Mouse (Mus musculus): ENCODE measurements around the gene Zkscan6. TPM values are rescaled to one million over a fixed set of nuclear protein-coding genes. Genes with fewer than 3 reads are reported as not detected.
A peak's percentile ranks its signal among the peaks of the same experiment; 100 is the strongest.

Gene Zkscan6
- polyA plus RNA-seq, 1 experiment, result 6.4 TPM

DNA sequence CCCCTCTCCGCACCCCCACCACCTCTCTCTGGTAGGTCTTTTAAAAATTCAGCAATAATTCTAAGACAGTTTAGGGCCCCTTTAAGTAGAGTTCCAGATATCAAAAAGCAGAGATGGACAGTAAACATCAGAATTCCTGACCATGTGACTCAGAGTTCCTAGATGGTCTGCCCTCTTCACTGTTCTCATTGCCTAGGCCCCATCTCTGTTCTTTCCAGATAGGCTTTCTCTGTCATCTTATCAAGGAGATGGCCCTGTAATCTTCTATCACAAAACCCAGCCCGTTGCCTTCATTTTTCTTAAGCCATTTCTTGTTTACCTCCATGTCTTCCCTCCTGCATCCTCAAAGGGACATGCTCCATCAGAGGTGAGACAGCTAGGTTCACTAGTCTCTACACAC lies 20.8 kb upstream of the Zkscan6 start:
- Histone ChIP-seq H3K79me2 (ENCODE audit: control insufficient read depth, insufficient read depth) (peaks cover 62% of the 10 kb centered on the region), H3K27me3 (ENCODE audit: control insufficient read depth, insufficient read depth, insufficient read length) (no peaks in the 10 kb centered on the region), H3K4me3 (no peak overlapping the region), H3ac (ENCODE audit: control insufficient read depth, insufficient read length) (no peak overlapping the region), H3K4me2 (ENCODE audit: low read depth) (peak overlapping the region; percentile 73), H3K36me3 (ENCODE audit: control insufficient read depth, insufficient read depth) (peaks cover 3% of the 10 kb centered on the region)
- TF ChIP-seq E2F4 (IDR thresholded peaks at IDR 0.05; ENCODE audit: insufficient read depth) (no peak), USF1 (IDR thresholded peaks at IDR 0.05; ENCODE audit: low read depth) (peak; percentile 32)

DNA sequence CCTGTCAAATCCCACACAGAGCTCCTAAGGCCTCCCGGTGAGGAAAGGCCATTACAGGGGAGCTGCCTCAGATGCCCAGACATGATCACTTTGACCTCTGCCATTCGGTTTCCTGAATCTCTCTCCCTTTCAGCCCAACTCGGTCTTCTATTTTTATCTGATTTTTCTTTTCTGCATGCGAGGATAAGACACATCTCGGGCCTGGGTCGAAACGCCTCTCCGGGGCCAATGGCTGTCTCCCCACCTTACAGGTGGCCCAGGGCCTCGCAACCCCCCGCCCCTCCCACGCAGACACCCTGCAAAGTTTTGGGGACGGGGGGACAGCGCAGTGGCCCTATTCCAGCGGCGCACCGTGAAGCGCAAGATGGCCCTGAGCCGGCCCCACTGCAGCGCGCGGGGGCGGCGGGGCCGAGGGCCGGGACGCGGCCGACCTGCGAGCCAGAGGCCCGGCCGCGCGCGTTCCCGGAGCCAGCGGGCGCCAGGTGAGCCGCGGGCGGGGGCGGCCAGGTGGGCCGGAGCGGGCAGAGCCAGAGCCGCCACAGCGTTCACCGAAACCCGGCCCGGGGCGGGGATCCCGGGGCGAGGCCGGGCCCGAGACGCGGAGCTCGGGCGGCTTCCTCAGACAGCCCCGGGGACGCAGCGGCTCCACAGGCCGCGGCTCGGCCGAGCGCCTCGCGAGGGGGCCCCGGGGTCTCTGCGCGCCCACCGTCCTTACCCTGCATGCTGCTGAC lies 19.4 kb upstream of the Zkscan6 start:
- TF ChIP-seq POLR2AphosphoS2 (IDR thresholded peaks at IDR 0.05; ENCODE audit: insufficient read length, low read depth) (no peak), TCF12 (IDR thresholded peaks at IDR 0.05; ENCODE audit: insufficient read depth, poor library complexity, severe bottlenecking) (no peak), E2F4 (IDR thresholded peaks at IDR 0.05; ENCODE audit: insufficient read depth) (no peak), TCF3 (IDR thresholded peaks at IDR 0.05; ENCODE audit: insufficient read length, low read depth) (no peak), MYOG (IDR thresholded peaks at IDR 0.05; ENCODE audit: control insufficient read depth in 1 of 3, insufficient read depth in 1 of 3, insufficient read length in 2 of 3, low read depth in 2 of 3) (no peak), SRF (IDR thresholded peaks at IDR 0.05; ENCODE audit: control insufficient read depth, insufficient read length, low read depth) (no peak), POLR2A (IDR thresholded peaks at IDR 0.05; ENCODE audit: insufficient read length, low read depth) (no peak), CEBPB (IDR thresholded peaks at IDR 0.05; ENCODE audit: insufficient read depth, poor library complexity, severe bottlenecking) (no peak), MAX (IDR thresholded peaks at IDR 0.05; ENCODE audit: low read depth) (no peak), MYOD1 (IDR thresholded peaks at IDR 0.05; ENCODE audit: control insufficient read depth in 1 of 3, insufficient read length in 2 of 3, low read depth in 2 of 3) (no peak), USF1 (IDR thresholded peaks at IDR 0.05; ENCODE audit: low read depth) (no peak)

DNA sequence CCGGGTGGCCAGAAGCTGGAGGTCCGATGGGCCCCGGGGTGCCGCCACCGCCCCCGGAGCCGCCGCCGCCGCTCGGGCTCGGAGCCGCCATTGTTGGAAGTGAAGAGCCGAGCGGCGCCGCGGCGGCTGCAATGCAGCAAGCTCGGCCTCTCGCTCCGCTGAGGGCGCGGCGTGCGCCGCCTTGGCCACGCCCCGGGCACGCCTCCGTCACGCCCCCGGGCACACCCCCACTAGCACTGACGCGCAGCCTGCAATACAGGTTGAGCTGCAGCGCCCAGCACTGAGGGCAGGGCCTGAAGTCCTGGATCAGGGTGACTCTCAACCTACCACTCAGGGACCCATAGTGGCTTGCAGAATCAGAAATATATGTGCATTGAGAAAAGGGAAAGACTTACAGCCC lies 18.8 kb upstream of the Zkscan6 start, which contains the start of gene Map2k4:
Map2k4 (minus strand) TSS at position 144 of the 400 bp plus-strand sequence.
- H3K4me2 ChIP-seq (ENCODE audit: low read depth), result peak within 1 kb of the TSS; percentile 73
- H3K27me3 ChIP-seq (ENCODE audit: control insufficient read depth, insufficient read depth, insufficient read length), result no peaks in the 10 kb centered on the region
- peak within 1 kb of the TSS; percentile 60 for H3ac ChIP-seq (ENCODE audit: control insufficient read depth, insufficient read length)
- TF ChIP-seq E2F4 (IDR thresholded peaks at IDR 0.05; ENCODE audit: insufficient read depth) (no peak), TCF12 (IDR thresholded peaks at IDR 0.05; ENCODE audit: insufficient read depth, poor library complexity, severe bottlenecking) (no peak), SRF (IDR thresholded peaks at IDR 0.05; ENCODE audit: control insufficient read depth, insufficient read length, low read depth) (peak; percentile 45), TCF3 (IDR thresholded peaks at IDR 0.05; ENCODE audit: insufficient read length, low read depth) (no peak), POLR2A (IDR thresholded peaks at IDR 0.05; ENCODE audit: insufficient read length, low read depth) (peak; percentile 96), REST (IDR thresholded peaks at IDR 0.05; ENCODE audit: insufficient read depth, insufficient read length) (no peak), MAX (IDR thresholded peaks at IDR 0.05; ENCODE audit: low read depth) (no peak), MYOD1 (IDR thresholded peaks at IDR 0.05; ENCODE audit: control insufficient read depth in 1 of 3, insufficient read length in 2 of 3, low read depth in 2 of 3) (no peak), USF1 (IDR thresholded peaks at IDR 0.05; ENCODE audit: low read depth) (no peak), CEBPB (IDR thresholded peaks at IDR 0.05; ENCODE audit: insufficient read depth, poor library complexity, severe bottlenecking) (no peak), POLR2AphosphoS2 (IDR thresholded peaks at IDR 0.05; ENCODE audit: insufficient read length, low read depth) (peak; percentile 88), MYOG (IDR thresholded peaks at IDR 0.05; ENCODE audit: control insufficient read depth in 1 of 3, insufficient read depth in 1 of 3, insufficient read length in 2 of 3, low read depth in 2 of 3) (no peak)
- no peaks in the 10 kb centered on the region for H3K36me3 ChIP-seq (ENCODE audit: control insufficient read depth, insufficient read depth)
- H3K79me2 ChIP-seq (ENCODE audit: control insufficient read depth, insufficient read depth), result peaks cover 45% of the 10 kb centered on the region
- peak within 1 kb of the TSS; percentile 40 for H3K4me3 ChIP-seq

More for the DNA sequence above, 19.4 kb upstream of the Zkscan6 start:
- Histone ChIP-seq H3K27me3 (ENCODE audit: control insufficient read depth, insufficient read depth, insufficient read length) (no peaks in the 10 kb centered on the region), H3K36me3 (ENCODE audit: control insufficient read depth, insufficient read depth) (no peaks in the 10 kb centered on the region), H3ac (ENCODE audit: control insufficient read depth, insufficient read length) (peak overlapping the region; percentile 60), H3K79me2 (ENCODE audit: control insufficient read depth, insufficient read depth) (peaks cover 50% of the 10 kb centered on the region), H3K4me3 (peak overlapping the region; percentile 40), H3K4me2 (ENCODE audit: low read depth) (peak overlapping the region; percentile 73)

- H3K4me2 ChIP-seq (ENCODE audit: low read depth), result peak overlapping the region; percentile 39
- TF ChIP-seq CEBPB (IDR thresholded peaks at IDR 0.05; ENCODE audit: insufficient read depth, poor library complexity, severe bottlenecking) (no peak), POLR2A (IDR thresholded peaks at IDR 0.05; ENCODE audit: insufficient read length, low read depth) (no peak), USF1 (IDR thresholded peaks at IDR 0.05; ENCODE audit: low read depth) (no peak), SRF (IDR thresholded peaks at IDR 0.05; ENCODE audit: control insufficient read depth, insufficient read length, low read depth) (no peak), MAX (IDR thresholded peaks at IDR 0.05; ENCODE audit: low read depth) (no peak), REST (IDR thresholded peaks at IDR 0.05; ENCODE audit: insufficient read depth, insufficient read length) (no peak), MYOD1 (IDR thresholded peaks at IDR 0.05; ENCODE audit: control insufficient read depth in 1 of 3, insufficient read length in 2 of 3, low read depth in 2 of 3) (no peak), E2F4 (IDR thresholded peaks at IDR 0.05; ENCODE audit: insufficient read depth) (no peak), MYOG (IDR thresholded peaks at IDR 0.05; ENCODE audit: control insufficient read depth in 1 of 3, insufficient read depth in 1 of 3, insufficient read length in 2 of 3, low read depth in 2 of 3) (no peak), TCF12 (IDR thresholded peaks at IDR 0.05; ENCODE audit: insufficient read depth, poor library complexity, severe bottlenecking) (no peak), POLR2AphosphoS2 (IDR thresholded peaks at IDR 0.05; ENCODE audit: insufficient read length, low read depth) (no peak), TCF3 (IDR thresholded peaks at IDR 0.05; ENCODE audit: insufficient read length, low read depth) (no peak)
- no peaks in the 10 kb centered on the region for H3K36me3 ChIP-seq (ENCODE audit: control insufficient read depth, insufficient read depth)
- no peaks in the 10 kb centered on the region for H3K79me2 ChIP-seq (ENCODE audit: control insufficient read depth, insufficient read depth)
- no peak overlapping the region for H3ac ChIP-seq (ENCODE audit: control insufficient read depth, insufficient read length)
- H3K4me3 ChIP-seq, result no peak overlapping the region
- no peaks in the 10 kb centered on the region for H3K27me3 ChIP-seq (ENCODE audit: control insufficient read depth, insufficient read depth, insufficient read length)
These were observed 12.4 kb upstream of the Zkscan6 start for GRCm38 (mm10) chr11:65794428-65795219.
